Mouse (Mus musculus): ENCODE measurements around the gene Polr3h. TPM values are rescaled to one million over a fixed set of nuclear protein-coding genes. Genes with fewer than 3 reads are reported as not detected.

The Polr3h gene
- polyA plus RNA-seq, 1 experiment: 8.6 TPM

DNA sequence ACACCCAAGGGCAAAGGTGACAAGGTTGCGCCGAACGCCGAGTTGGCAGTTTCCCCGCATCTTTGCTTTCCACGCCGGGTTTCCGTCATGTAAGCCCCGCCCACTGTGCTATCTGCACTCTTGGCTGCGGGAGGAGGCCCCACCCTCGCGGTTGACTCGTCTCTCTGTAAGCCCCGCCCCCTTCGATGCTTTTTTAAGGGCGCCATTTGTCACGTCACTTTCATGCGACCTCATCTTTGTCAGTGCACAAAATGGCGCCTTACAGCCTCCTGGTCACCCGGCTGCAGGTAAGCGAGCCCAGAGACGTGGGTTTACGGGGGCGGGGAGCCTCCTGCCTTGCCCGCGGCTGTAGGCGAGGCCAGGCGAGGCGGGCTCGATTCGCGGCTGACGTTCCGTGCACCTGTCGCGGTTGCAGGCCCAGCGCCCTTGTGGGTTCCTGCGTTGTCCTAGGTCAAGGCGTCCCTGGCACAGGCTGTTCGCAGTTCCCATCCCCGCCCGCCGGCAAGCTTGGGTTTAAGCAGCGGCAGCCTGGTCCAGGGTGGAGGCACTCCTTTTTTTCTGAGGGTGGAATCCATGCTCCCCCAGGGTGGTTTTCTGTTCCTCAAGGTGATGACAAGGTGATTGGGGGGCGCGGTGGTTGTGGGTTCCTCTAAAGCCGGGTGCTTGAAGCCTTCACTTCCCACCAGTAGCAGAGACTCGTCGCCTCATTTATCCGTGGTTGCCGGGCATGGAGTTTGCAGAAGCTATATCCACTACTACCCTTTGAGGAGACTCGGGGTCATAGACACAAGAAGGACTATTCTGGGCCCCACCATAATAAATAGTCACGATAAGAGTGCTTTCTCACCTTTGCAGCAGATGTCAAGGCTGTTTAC, 53.5 kb downstream of the Polr3h start, which contains the start of gene Aco2:
TSS of gene Aco2 (plus strand) at position 48 of the 875 bp plus-strand sequence.
- Histone ChIP-seq H3K4me3 (ENCODE audit: extremely low read depth, insufficient read depth, insufficient read length) (peak within 1 kb of the TSS; percentile 94), H3K4me1 (ENCODE audit: control insufficient read depth, insufficient read depth, insufficient read length) (peaks cover 4% of the 10 kb centered on the region), H3K36me3 (ENCODE audit: control insufficient read depth, insufficient read depth, low read length) (peaks cover 16% of the 10 kb centered on the region), H3K27ac (ENCODE audit: insufficient read depth, low read length) (peak within 1 kb of the TSS; percentile 99), H3K27me3 (ENCODE audit: control insufficient read depth, insufficient read depth, low read length) (no peaks in the 10 kb centered on the region)
- no peak for TF ChIP-seq CTCF (IDR thresholded peaks at IDR 0.05; ENCODE audit: extremely low read depth, insufficient read depth, insufficient read length, insufficient replicate concordance)
- no peak; the same call in 1 of the 2 replicates for TF ChIP-seq POLR2A (IDR thresholded peaks at IDR 0.05; ENCODE audit: low read depth, low read length)
- under 1% methylated on average over 53 of the region's 53 CpGs for WGBS
- DNase-seq (ENCODE audit: low read depth in 1 of 2, low spot score in 2 of 2): peak; percentile 98

- DNase-seq (ENCODE audit: low read depth in 1 of 2, low spot score in 2 of 2): peak; percentile 79 to 96
- peaks cover 4% of the 10 kb centered on the region for H3K4me1 ChIP-seq (ENCODE audit: control insufficient read depth, insufficient read depth, insufficient read length)
- TF ChIP-seq CTCF (IDR thresholded peaks at IDR 0.05; ENCODE audit: extremely low read depth, insufficient read depth, insufficient read length, insufficient replicate concordance): no peak
- peak; percentile 7 for TF ChIP-seq POLR2A (IDR thresholded peaks at IDR 0.05; ENCODE audit: low read depth, low read length)
- H3K36me3 ChIP-seq (ENCODE audit: control insufficient read depth, insufficient read depth, low read length): peaks cover 22% of the 10 kb centered on the region
- peak within 1 kb of the TSS; percentile 99 for H3K27ac ChIP-seq (ENCODE audit: insufficient read depth, low read length)
- peak within 1 kb of the TSS; percentile 94 for H3K4me3 ChIP-seq (ENCODE audit: extremely low read depth, insufficient read depth, insufficient read length)
- under 1% methylated on average over 30 of the region's 30 CpGs for WGBS
- no peaks in the 10 kb centered on the region for H3K27me3 ChIP-seq (ENCODE audit: control insufficient read depth, insufficient read depth, low read length)
Measured at GRCm38 (mm10) chr15:81871604-81872261, 54.3 kb downstream of the Polr3h start, which contains the start of gene Phf5a. Gene Phf5a (minus strand): TSS chr15:81871911.

GRCm38 (mm10) chr15:81869985-81870384, 56.1 kb downstream of the Polr3h start:
- H3K27ac ChIP-seq (ENCODE audit: insufficient read depth, low read length): no peak overlapping the region
- H3K36me3 ChIP-seq (ENCODE audit: control insufficient read depth, insufficient read depth, low read length): peaks cover 28% of the 10 kb centered on the region
- no peak for TF ChIP-seq CTCF (IDR thresholded peaks at IDR 0.05; ENCODE audit: extremely low read depth, insufficient read depth, insufficient read length, insufficient replicate concordance)
- no peak for TF ChIP-seq POLR2A (IDR thresholded peaks at IDR 0.05; ENCODE audit: low read depth, low read length)
- H3K4me1 ChIP-seq (ENCODE audit: control insufficient read depth, insufficient read depth, insufficient read length): peaks cover 4% of the 10 kb centered on the region
- 91% methylated on average over 5 of the region's 5 CpGs for WGBS
- no peaks in the 10 kb centered on the region for H3K27me3 ChIP-seq (ENCODE audit: control insufficient read depth, insufficient read depth, low read length)
- no peak for DNase-seq (ENCODE audit: low read depth in 1 of 2, low spot score in 2 of 2)
- no peak overlapping the region for H3K4me3 ChIP-seq (ENCODE audit: extremely low read depth, insufficient read depth, insufficient read length)

DNA sequence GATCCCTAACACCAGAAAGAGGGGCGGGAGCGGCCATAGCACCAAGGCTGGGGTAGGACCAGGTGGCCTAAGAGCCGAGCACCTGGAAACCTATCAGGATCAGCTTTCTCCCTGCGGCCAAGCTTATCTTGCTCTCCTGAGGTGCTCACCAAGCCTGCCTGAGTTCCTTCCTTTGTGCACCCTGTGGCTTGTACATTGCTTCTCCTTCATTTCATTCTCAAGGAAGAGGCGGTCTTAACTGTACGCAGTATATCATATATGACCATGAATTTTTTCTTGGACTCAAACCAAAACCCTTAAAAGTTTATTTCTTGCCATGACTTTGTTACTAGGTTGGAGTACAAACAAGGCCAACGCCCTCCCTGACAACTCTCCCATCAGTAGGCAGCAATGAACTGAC, 61.8 kb downstream of the Polr3h start:
- no peaks in the 10 kb centered on the region for H3K27me3 ChIP-seq (ENCODE audit: control insufficient read depth, insufficient read depth, low read length)
- no peak overlapping the region for H3K4me3 ChIP-seq (ENCODE audit: extremely low read depth, insufficient read depth, insufficient read length)
- H3K36me3 ChIP-seq (ENCODE audit: control insufficient read depth, insufficient read depth, low read length): peaks cover 24% of the 10 kb centered on the region
- no peaks in the 10 kb centered on the region for H3K4me1 ChIP-seq (ENCODE audit: control insufficient read depth, insufficient read depth, insufficient read length)
- no peak for DNase-seq (ENCODE audit: low read depth in 1 of 2, low spot score in 2 of 2)
- H3K27ac ChIP-seq (ENCODE audit: insufficient read depth, low read length): no peak overlapping the region
- WGBS: 90% methylated on average over 7 of the region's 7 CpGs
- TF ChIP-seq POLR2A (IDR thresholded peaks at IDR 0.05; ENCODE audit: low read depth, low read length) (no peak), CTCF (IDR thresholded peaks at IDR 0.05; ENCODE audit: extremely low read depth, insufficient read depth, insufficient read length, insufficient replicate concordance) (no peak)

GRCm38 (mm10) chr15:81860471-81861135, 65.4 kb downstream of the Polr3h start:
- H3K4me3 ChIP-seq (ENCODE audit: extremely low read depth, insufficient read depth, insufficient read length): no peak overlapping the region
- WGBS: 41% methylated on average over 8 of the region's 8 CpGs
- no peak for DNase-seq (ENCODE audit: low read depth in 1 of 2, low spot score in 2 of 2)

More at GRCm38 (mm10) chr15:81860471-81861135, 65.4 kb downstream of the Polr3h start:
- H3K27ac ChIP-seq (ENCODE audit: insufficient read depth, low read length): peak overlapping the region; percentile 22; the same call in 1 of the 2 replicates
- peaks cover 2% of the 10 kb centered on the region; the same call in 1 of the 2 replicates for H3K4me1 ChIP-seq (ENCODE audit: control insufficient read depth, insufficient read depth, insufficient read length)
- H3K36me3 ChIP-seq (ENCODE audit: control insufficient read depth, insufficient read depth, low read length): peaks cover 8% of the 10 kb centered on the region
- no peaks in the 10 kb centered on the region for H3K27me3 ChIP-seq (ENCODE audit: control insufficient read depth, insufficient read depth, low read length)
- TF ChIP-seq POLR2A (IDR thresholded peaks at IDR 0.05; ENCODE audit: low read depth, low read length) (no peak), CTCF (IDR thresholded peaks at IDR 0.05; ENCODE audit: extremely low read depth, insufficient read depth, insufficient read length, insufficient replicate concordance) (no peak)

Data from spleen, adult 2 months (tissue).